Mouse (Mus musculus) stomach, postnatal 0 days (tissue): Measurements from ENCODE around the gene Enpp4. TPM values are rescaled to one million over a fixed set of nuclear protein-coding genes. Genes with fewer than 3 reads are reported as not detected.

Source experiments
- ATAC-seq: fragments of 200-750 bp; cut with Nextera tagmentation; 2 replicates; pipeline ENCODE4 v1.8.0; 2017; ENCODE audit not compliant: low FRiP score, low TSS enrichment
- DNase-seq: peaks from one replicate; pipeline ENCODE4 v3.0.0-alpha.2; 2016; ENCODE audit warnings: low spot score
- H3K27ac ChIP-seq: fragments of 300-500 bp; sonication (generic); replicated peaks from 2 replicates; pipeline ENCODE4 v1.5.1; 2014; ENCODE audit warnings: mild to moderate bottlenecking, control low read depth
- H3K27me3 ChIP-seq: fragments of 300-500 bp; sonication (generic); 2 replicates; pipeline ENCODE4 v1.6.1; 2014; ENCODE audit warnings: low read length; ENCODE audit not compliant: control insufficient read depth, insufficient read depth
- H3K36me3 ChIP-seq: fragments of 300-500 bp; sonication (generic); 2 replicates; pipeline ENCODE4 v1.6.1; 2014; ENCODE audit warnings: low read length, mixed read lengths; ENCODE audit not compliant: control insufficient read depth, insufficient read depth
- H3K4me1 ChIP-seq: fragments of 300-500 bp; sonication (generic); replicated peaks from 2 replicates; pipeline ENCODE4 v1.6.1; 2014; ENCODE audit warnings: antibody characterized with exemption; ENCODE audit not compliant: control insufficient read depth, insufficient read depth
- H3K4me2 ChIP-seq: fragments of 300-500 bp; sonication (generic); replicated peaks from 2 replicates; pipeline ENCODE4 v1.6.1; 2014; ENCODE audit warnings: low read depth, mild to moderate bottlenecking, control low read depth, moderate library complexity
- H3K4me3 ChIP-seq: fragments of 300-500 bp; sonication (generic); 2 replicates; pipeline ENCODE4 v1.5.1; 2014; ENCODE audit warnings: low read depth, low read length, control low read depth
- H3K9ac ChIP-seq: fragments of 300-500 bp; sonication (generic); 2 replicates; pipeline ENCODE4 v1.6.1; 2014; ENCODE audit warnings: mild to moderate bottlenecking, low read length, control low read depth, mixed read lengths
- H3K9me3 ChIP-seq: fragments of 300-500 bp; sonication (generic); 2 replicates; pipeline ENCODE4 v1.6.1; 2016; ENCODE audit warnings: low read length; ENCODE audit not compliant: control insufficient read depth
- CTCF ChIP-seq: IDR thresholded peaks from 2 replicates; pipeline ENCODE4 v1.5.1; 2016; ENCODE audit warnings: antibody characterized with exemption, low read depth, mild to moderate bottlenecking, moderate library complexity
- EP300 ChIP-seq: optimal IDR thresholded peaks from 2 replicates; pipeline ENCODE3; 2016; ENCODE audit warnings: antibody characterized with exemption
- WGBS: fragments of 180-500 bp; shearing (Covaris S2); extraction: QIAGEN DNeasy Blood & Tissue Kit; methylation state at CpG from one replicate; pipeline ENCODE4 v1.1.7; 2014; 5-methylcytosine and 5-hydroxymethylcytosine counted together
- polyA plus RNA-seq: library from polyadenylated mRNA; unstranded; fragments of >200 nt; fragmentation: Nextera tagmentation; extraction: Ambion mirVana; gene quantifications from 2 replicates; pipeline ENCODE4 v1.2.1, GENCODE M21; 2015

Gene Enpp4
- polyA plus RNA-seq, 1 experiment from 2014 or later: 5.0 TPM

DNA sequence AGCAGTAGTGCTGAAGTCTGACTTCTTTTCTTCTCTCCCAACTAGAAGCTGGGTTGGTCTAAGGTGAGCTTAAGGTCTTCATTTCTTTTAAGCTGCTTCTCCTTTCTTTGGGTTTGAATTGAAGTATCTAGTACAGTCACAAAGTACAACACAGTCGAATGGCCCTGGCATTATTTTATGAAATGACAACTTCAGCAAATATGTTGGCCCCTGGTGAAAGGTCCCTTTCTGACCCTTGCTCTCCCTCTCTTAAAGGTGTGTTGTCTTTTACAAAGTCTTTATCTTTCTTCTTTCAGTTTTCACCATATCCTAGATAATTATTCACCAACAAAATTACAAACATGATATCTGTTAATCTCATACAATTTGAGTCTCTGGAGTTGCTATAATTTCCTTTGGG is 40.2 kb upstream of the Enpp4 start:
- Histone ChIP-seq H3K36me3 (no peaks in the 10 kb centered on the region), H3K9ac (no peak overlapping the region), H3K27ac (no peak overlapping the region), H3K4me2 (no peak overlapping the region), H3K4me1 (no peaks in the 10 kb centered on the region), H3K27me3 (no peaks in the 10 kb centered on the region), H3K4me3 (no peak overlapping the region), H3K9me3 (no peaks in the 10 kb centered on the region)
- ATAC-seq (no peak), DNase-seq (no peak)
- WGBS: 53% methylated on average over 1 of the region's 1 CpGs
- TF ChIP-seq EP300 (no peak), CTCF (no peak)

DNA sequence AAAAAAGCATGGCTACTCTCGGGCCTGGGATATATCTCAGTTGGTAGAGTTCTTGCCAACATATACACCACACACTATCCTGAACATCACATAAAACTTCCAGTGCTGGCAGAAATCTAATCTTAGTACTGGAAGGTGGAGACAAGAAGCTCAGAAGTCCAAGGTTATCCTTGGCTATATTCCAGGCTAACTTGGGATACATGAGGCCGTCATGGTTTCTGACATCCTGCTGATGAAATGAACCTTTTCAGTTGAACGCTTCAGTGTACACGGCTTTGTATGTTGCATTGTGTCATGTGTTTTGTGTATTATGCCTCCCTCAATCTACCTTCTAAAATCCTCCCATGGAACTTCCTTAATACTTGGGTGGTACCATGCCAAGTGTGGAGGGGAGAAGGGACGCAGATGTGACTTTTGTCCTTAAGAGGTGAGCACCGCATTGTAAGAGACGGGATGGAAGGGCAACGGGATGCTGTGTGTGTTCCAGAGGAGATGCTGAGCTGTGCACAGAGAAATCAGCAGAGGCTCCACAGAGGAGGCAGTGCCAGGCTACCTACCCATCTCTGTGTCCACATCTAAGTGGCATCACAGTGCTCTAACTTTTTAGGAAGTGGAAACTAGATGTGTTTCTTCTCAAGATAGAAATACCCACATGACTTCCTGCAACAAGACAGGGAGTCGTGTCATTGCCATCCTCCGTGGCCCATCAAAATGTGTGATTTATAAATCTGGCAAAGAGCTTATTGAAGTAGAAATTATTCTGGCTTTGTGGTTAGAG is 31.4 kb upstream of the Enpp4 start:
- H3K9ac ChIP-seq: no peak overlapping the region
- no peaks in the 10 kb centered on the region for H3K4me1 ChIP-seq
- TF ChIP-seq CTCF (no peak), EP300 (no peak)
- ATAC-seq (no peak), DNase-seq (no peak)
- H3K27ac ChIP-seq: no peak overlapping the region
- H3K36me3 ChIP-seq: no peaks in the 10 kb centered on the region
- H3K4me2 ChIP-seq: no peak overlapping the region
- no peaks in the 10 kb centered on the region for H3K9me3 ChIP-seq
- H3K27me3 ChIP-seq: no peaks in the 10 kb centered on the region
- H3K4me3 ChIP-seq: no peak overlapping the region
- WGBS: 79% methylated on average over 10 of the region's 10 CpGs

DNA sequence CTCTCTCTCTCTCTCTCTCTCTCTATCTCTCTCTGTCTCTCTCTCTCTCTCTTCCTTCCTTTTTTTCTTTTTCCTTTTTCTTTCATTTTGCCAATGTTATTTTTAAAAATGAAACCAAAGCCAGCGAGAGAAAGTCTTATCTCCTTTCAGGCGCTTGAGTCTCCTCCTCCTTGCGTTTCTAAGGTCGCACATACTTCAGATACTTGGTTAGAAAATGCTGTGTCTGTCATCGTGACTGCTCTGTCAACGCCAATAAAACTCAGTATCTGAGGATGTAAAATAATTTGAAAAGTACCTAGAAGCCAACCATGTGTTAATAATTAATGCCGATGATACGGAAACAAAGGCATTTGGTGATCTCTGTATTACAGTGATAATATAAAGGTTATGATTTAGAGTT is 30.4 kb upstream of the Enpp4 start:
- no peak overlapping the region for H3K9ac ChIP-seq
- H3K27me3 ChIP-seq: no peaks in the 10 kb centered on the region
- H3K9me3 ChIP-seq: no peaks in the 10 kb centered on the region
- DNase-seq: no peak
- no peak for TF ChIP-seq EP300
- H3K4me2 ChIP-seq: no peak overlapping the region
- no peak overlapping the region for H3K27ac ChIP-seq
- 41% methylated on average over 8 of the region's 8 CpGs for WGBS
- no peaks in the 10 kb centered on the region for H3K4me1 ChIP-seq
- H3K36me3 ChIP-seq: no peaks in the 10 kb centered on the region
- H3K4me3 ChIP-seq: no peak overlapping the region
- ATAC-seq: no peak

DNA sequence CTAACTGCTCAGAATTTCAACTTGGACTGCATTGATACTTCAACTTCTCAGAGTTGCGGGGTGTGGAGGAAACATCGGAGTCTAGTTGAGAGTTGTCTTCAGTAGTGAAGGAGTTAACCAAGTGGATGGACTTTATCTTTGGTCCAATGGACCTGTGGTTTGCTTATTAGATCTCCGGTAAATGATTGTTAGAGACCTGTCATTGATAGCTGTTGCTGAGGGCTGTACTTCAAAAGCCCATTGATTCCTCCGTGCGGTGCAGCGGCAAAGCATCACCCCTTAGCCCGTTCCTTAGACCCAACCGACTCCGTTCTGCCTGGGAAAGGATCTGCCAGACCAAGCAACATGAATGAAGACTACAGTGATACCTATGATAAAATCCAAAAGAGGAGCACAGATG is 28.9 kb upstream of the Enpp4 start:
- Histone ChIP-seq H3K4me3 (no peak overlapping the region), H3K36me3 (no peaks in the 10 kb centered on the region), H3K9ac (no peak overlapping the region), H3K27me3 (no peaks in the 10 kb centered on the region), H3K4me2 (no peak overlapping the region), H3K9me3 (no peaks in the 10 kb centered on the region), H3K4me1 (no peaks in the 10 kb centered on the region), H3K27ac (no peak overlapping the region)
- WGBS: 53% methylated on average over 9 of the region's 9 CpGs
- no peak for TF ChIP-seq EP300
- no peak for TF ChIP-seq CTCF
- DNase-seq: no peak
- no peak for ATAC-seq

DNA sequence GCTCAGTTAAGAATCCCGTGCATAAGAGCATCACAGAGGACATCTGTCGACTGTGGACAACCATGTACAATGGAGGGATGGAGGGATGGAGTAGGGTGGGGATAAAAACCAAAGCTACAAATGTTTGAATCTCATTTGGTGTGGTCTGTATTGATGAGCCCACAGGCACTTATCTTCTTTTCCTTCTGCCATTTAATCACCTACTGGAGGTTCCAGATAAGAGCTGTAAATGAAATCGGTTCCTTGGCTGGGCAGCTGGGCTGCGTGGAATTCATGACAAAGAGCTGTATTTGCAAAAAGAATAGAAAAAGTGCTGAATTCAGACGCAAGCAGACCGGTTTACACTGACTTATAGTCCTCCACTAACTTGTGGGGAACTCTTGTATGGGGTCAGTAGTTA is 28.5 kb upstream of the Enpp4 start:
- Histone ChIP-seq H3K9me3 (no peaks in the 10 kb centered on the region), H3K4me1 (no peaks in the 10 kb centered on the region), H3K27ac (no peak overlapping the region), H3K27me3 (no peaks in the 10 kb centered on the region), H3K4me3 (no peak overlapping the region), H3K36me3 (no peaks in the 10 kb centered on the region), H3K4me2 (no peak overlapping the region), H3K9ac (no peak overlapping the region)
- DNase-seq: no peak
- 40% methylated on average over 6 of the region's 6 CpGs for WGBS
- no peak for ATAC-seq
- TF ChIP-seq EP300: no peak
- TF ChIP-seq CTCF: no peak

DNA sequence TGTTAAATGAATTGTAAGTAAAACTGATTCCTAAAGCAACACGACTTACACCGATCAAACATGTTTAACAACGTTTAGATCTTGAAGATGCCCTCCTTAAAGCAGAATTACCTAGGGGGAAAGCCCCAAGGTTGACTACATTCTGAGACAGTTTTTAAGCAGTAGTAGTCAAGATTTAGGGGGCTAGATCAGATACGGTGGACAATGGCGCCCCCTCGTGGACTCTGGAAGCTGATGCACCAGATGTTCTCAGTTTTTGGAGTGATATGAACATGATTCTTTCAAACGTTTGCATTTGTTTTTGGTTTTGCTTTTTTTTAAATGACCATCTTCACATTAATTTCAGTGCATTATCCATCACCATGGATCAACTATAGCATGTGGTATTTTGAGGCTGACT is 24.8 kb upstream of the Enpp4 start:
- no peak overlapping the region for H3K4me2 ChIP-seq
- no peaks in the 10 kb centered on the region for H3K9me3 ChIP-seq
- no peaks in the 10 kb centered on the region for H3K36me3 ChIP-seq
- H3K9ac ChIP-seq: no peak overlapping the region
- H3K4me3 ChIP-seq: no peak overlapping the region
- H3K27me3 ChIP-seq: no peaks in the 10 kb centered on the region
- no peak overlapping the region for H3K27ac ChIP-seq
- TF ChIP-seq EP300 (no peak), CTCF (peak; percentile 91)
- no peak for ATAC-seq
- DNase-seq: peak; percentile 74
- 7% methylated on average over 7 of the region's 7 CpGs for WGBS
- no peaks in the 10 kb centered on the region for H3K4me1 ChIP-seq
